Mouse (Mus musculus): Measurements from ENCODE around the gene Olfr1282. TPM values are rescaled to one million over a fixed set of nuclear protein-coding genes. Genes with fewer than 3 reads are reported as not detected.

Olfr1282 gene
- not detected for total RNA-seq (2021)
- long read RNA-seq, experiment 1 = 0 reads
- long read RNA-seq, experiment 2 = 0 reads

- DNase-seq (ENCODE audit: low spot score in 2 of 2) = no peak
Observed at GRCm38 (mm10) chr2:111335976-111336375, at the start of gene Olfr1282. TSS of gene Olfr1282 (minus strand) at chr2:111336076.

GRCm38 (mm10) chr2:111375222-111375621 is 39.3 kb upstream of the Olfr1282 start, which contains the start of gene Olfr1284:
TSS of gene Olfr1284 (plus strand) at chr2:111375522.
- DNase-seq (ENCODE audit: low spot score in 2 of 2) = no peak

- no peak for DNase-seq (ENCODE audit: low spot score in 2 of 2)
Observed at GRCm38 (mm10) chr2:111366490-111366889, 30.6 kb upstream of the Olfr1282 start, which contains the start of gene Olfr1283. TSS of gene Olfr1283 (plus strand) at chr2:111366790.

- peak in 1 of 2 experiments; percentile 2 for DNase-seq (ENCODE audit: low spot score in 2 of 2)
Observed at GRCm38 (mm10) chr2:111333721-111334120, 2.2 kb downstream of the Olfr1282 start.

GRCm38 (mm10) chr2:111326220-111326619 is 9.7 kb downstream of the Olfr1282 start, which contains the start of gene Olfr1281:
TSS of gene Olfr1281 (plus strand) at chr2:111326520.
- no peak for DNase-seq (ENCODE audit: low spot score in 2 of 2)

- no peak for DNase-seq (ENCODE audit: low spot score in 2 of 2)
Observed at GRCm38 (mm10) chr2:111313717-111314116, 22.2 kb downstream of the Olfr1282 start, which contains the start of gene Olfr1280. TSS of gene Olfr1280 (plus strand) at chr2:111314017.

- no peak for DNase-seq (ENCODE audit: low spot score in 2 of 2)
Observed at GRCm38 (mm10) chr2:111300374-111300773, 35.5 kb downstream of the Olfr1282 start, which contains the start of gene Olfr1279. TSS of gene Olfr1279 (plus strand) at chr2:111300635.

- no peak for DNase-seq (ENCODE audit: low spot score in 2 of 2)
Observed at GRCm38 (mm10) chr2:111298541-111298940, 37.3 kb downstream of the Olfr1282 start.

GRCm38 (mm10) chr2:111289836-111290235 is 46.0 kb downstream of the Olfr1282 start, which contains the start of gene Olfr1278:
TSS of gene Olfr1278 (plus strand) at chr2:111290136.
- no peak for DNase-seq (ENCODE audit: low spot score in 2 of 2)

Other genes with a start within 250 kb of the Olfr1282 start
- gene Gm13941, start 230.1 kb downstream of the Olfr1282 start, total RNA-seq (2021) = not detected
- not detected for gene Gm15130, start 183.1 kb downstream of the Olfr1282 start, total RNA-seq (2021)
- not detected for gene 4930430A15Rik, start 106.5 kb downstream of the Olfr1282 start, total RNA-seq (2021)
- not detected for gene Olfr1275, start 100.8 kb downstream of the Olfr1282 start, total RNA-seq (2021)
- not detected for gene Olfr1276, start 81.6 kb downstream of the Olfr1282 start, total RNA-seq (2021)
- not detected for gene Olfr1277, start 62.0 kb downstream of the Olfr1282 start, total RNA-seq (2021)
- gene Olfr1278, start 45.9 kb downstream of the Olfr1282 start, total RNA-seq (2021) = not detected
- gene Olfr1279, start 35.4 kb downstream of the Olfr1282 start, total RNA-seq (2021) = not detected
- not detected for gene Olfr1280, start 22.1 kb downstream of the Olfr1282 start, total RNA-seq (2021)
- not detected for gene Olfr1281, start 9.6 kb downstream of the Olfr1282 start, total RNA-seq (2021)
- gene Olfr1283, start 30.7 kb upstream of the Olfr1282 start, total RNA-seq (2021) = not detected
- not detected for gene Olfr1284, start 39.4 kb upstream of the Olfr1282 start, total RNA-seq (2021)
- not detected for gene Olfr1286, start 87.0 kb upstream of the Olfr1282 start, total RNA-seq (2021)
- gene Olfr1287, start 113.1 kb upstream of the Olfr1282 start, total RNA-seq (2021) = not detected
- not detected for gene Olfr1288, start 138.0 kb upstream of the Olfr1282 start, total RNA-seq (2021)
- gene Olfr1289, start 144.7 kb upstream of the Olfr1282 start, total RNA-seq (2021) = not detected
- gene Olfr1290, start 157.8 kb upstream of the Olfr1282 start, total RNA-seq (2021) = not detected
- gene Olfr1291-ps1, start 161.1 kb upstream of the Olfr1282 start, total RNA-seq (2021) = not detected
- not detected for gene Olfr1293-ps, start 189.1 kb upstream of the Olfr1282 start, total RNA-seq (2021)
- not detected for gene Olfr1294, start 204.2 kb upstream of the Olfr1282 start, total RNA-seq (2021)
- gene Olfr1295, start 233.6 kb upstream of the Olfr1282 start, total RNA-seq (2021) = not detected